Mouse (Mus musculus) gastrocnemius, postnatal 10 days (tissue): ENCODE results near the gene Trim69. TPM values are rescaled to one million over a fixed set of nuclear protein-coding genes. Genes with fewer than 3 reads are reported as not detected.

ENCODE experiments used
- DNase-seq: peaks from one replicate; pipeline ENCODE4 v3.0.0; 2021; ENCODE audit warnings: mixed read lengths
- total RNA-seq, 2 experiments: library from RNA; stranded (reverse); gene quantifications; 2 replicates each; pipeline ENCODE4 v1.2.3; 2021

The Trim69 gene
- total RNA-seq, 2 experiments from 2014 or later, result not detected

GRCm38 (mm10) chr2:122153681-122154365, 6.7 kb upstream of the Trim69 start:
- no peak for DNase-seq

GRCm38 (mm10) chr2:122154479-122154878, 6.0 kb upstream of the Trim69 start:
- DNase-seq, result no peak

GRCm38 (mm10) chr2:122155292-122155691, 5.2 kb upstream of the Trim69 start:
- no peak for DNase-seq

- DNase-seq, result no peak
These were observed 4.3 kb upstream of the Trim69 start for GRCm38 (mm10) chr2:122156051-122156700.

GRCm38 (mm10) chr2:122157561-122157960, 2.9 kb upstream of the Trim69 start:
- DNase-seq, result no peak

- DNase-seq, result no peak
These were observed 2.1 kb upstream of the Trim69 start for GRCm38 (mm10) chr2:122158362-122158802.

GRCm38 (mm10) chr2:122159667-122160066, 833 bp upstream of the Trim69 start:
- DNase-seq, result no peak

- no peak for DNase-seq
These were observed 1.0 kb downstream of the Trim69 start for GRCm38 (mm10) chr2:122161542-122161941.

GRCm38 (mm10) chr2:122162529-122162928, 2.0 kb downstream of the Trim69 start:
- DNase-seq, result no peak

- no peak for DNase-seq
These were observed 3.1 kb downstream of the Trim69 start for GRCm38 (mm10) chr2:122163430-122164195.

GRCm38 (mm10) chr2:122164293-122164692, 3.8 kb downstream of the Trim69 start:
- no peak for DNase-seq

- no peak for DNase-seq
These were observed 10.8 kb downstream of the Trim69 start for GRCm38 (mm10) chr2:122171292-122171691.

GRCm38 (mm10) chr2:122172188-122172587, 11.7 kb downstream of the Trim69 start:
- no peak for DNase-seq

- no peak for DNase-seq
These were observed 19.7 kb downstream of the Trim69 start for GRCm38 (mm10) chr2:122180051-122180822.

- no peak for DNase-seq
These were observed 24.6 kb downstream of the Trim69 start for GRCm38 (mm10) chr2:122185086-122185485.

GRCm38 (mm10) chr2:122186106-122186505, 25.6 kb downstream of the Trim69 start, which contains the start of the genes Patl2 and Terb2:
Gene Patl2 (minus strand): TSS chr2:122186189.
Gene Terb2 (plus strand): TSS chr2:122186272.
- DNase-seq, result no peak

GRCm38 (mm10) chr2:122186751-122187150, 26.3 kb downstream of the Trim69 start:
- DNase-seq, result no peak

GRCm38 (mm10) chr2:122191849-122192248, 31.3 kb downstream of the Trim69 start:
- no peak for DNase-seq

- DNase-seq, result no peak
These were observed 34.0 kb downstream of the Trim69 start for GRCm38 (mm10) chr2:122194509-122194929.

GRCm38 (mm10) chr2:122201501-122201900, 41.0 kb downstream of the Trim69 start:
- no peak for DNase-seq

- DNase-seq, result no peak
These were observed 46.1 kb downstream of the Trim69 start for GRCm38 (mm10) chr2:122206440-122207107.
